In genomic region chr5:109980743-109981142, GRCm38 (mm10) we compare ENCODE assay signal across 1 mouse cellular context. TPM values are rescaled to one million over a fixed set of nuclear protein-coding genes. Genes with fewer than 3 reads are reported as not detected.
"Had no signal": no experiment of that assay in that cellular context is flagged by ENCODE, and none has a peak within 500 bp of the region (broad histone marks: within the 10 kb centered on the region; RNA-seq: fewer than 3 reads in every experiment).

No protein-coding gene starts in this region.

RNA-seq across cellular contexts. Expression of gene Gm15446, which starts 57.5 kb away (rescaled TPM):
- total RNA-seq: liver, adult 2 months had no signal
